Mouse (Mus musculus): ENCODE results near the gene Sgpp2.

DNA sequence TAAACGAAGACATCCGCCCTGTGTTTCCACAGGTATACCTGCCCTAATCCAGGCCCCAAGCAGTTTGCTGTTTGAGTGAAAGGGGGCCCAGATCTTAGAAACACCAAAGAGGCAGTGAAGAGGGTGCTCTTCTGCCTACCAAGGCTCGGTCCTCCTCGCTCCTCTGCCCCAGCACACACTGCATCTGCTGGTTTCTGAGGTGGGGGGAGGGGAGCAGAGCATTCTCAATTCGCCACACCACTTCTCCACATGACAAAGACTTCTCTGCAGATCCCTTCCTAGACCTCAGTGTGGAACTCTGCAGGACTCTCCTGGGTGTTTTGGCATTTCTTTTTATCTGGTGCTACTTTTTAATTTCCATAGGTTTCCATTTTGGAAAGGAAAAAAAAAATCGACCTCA, 85.6 kb downstream of the Sgpp2 start:
- TF ChIP-seq CTCF (IDR thresholded peaks at IDR 0.05; ENCODE audit: borderline replicate concordance, insufficient read depth, low read depth, low read length), result no peak
- no peak for TF ChIP-seq POLR2A (IDR thresholded peaks at IDR 0.05; ENCODE audit: borderline replicate concordance, insufficient read depth, low read length)
